Comparison of ENCODE assay signal across 38 mouse cellular contexts in the genomic region with DNA sequence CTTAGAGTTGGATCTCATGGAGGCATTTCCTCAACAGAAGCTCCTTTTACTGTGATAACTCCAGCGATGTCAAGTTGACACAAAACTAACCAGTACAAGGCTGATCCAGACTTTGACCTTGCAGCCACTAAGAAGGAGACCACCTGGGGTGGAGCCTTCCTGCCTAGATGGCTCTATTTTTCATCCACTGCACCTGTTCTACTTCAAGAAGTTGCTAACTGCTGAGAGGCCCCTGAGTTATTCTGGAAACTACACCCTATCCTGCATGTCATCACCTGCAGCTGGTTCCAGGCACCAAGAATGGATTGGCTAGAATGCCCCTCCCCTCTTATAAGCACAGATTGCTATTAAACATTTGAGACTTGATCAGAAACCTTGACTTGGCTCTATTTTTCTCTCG. TPM values are rescaled to one million over a fixed set of nuclear protein-coding genes. Genes with fewer than 3 reads are reported as not detected.
"Had no signal": no experiment of that assay in that cellular context is flagged by ENCODE, and none has a peak within 500 bp of the region (broad histone marks: within the 10 kb centered on the region; RNA-seq: fewer than 3 reads in every experiment).

No protein-coding gene starts in this region.

- H3K9me3 ChIP-seq: embryonic facial prominence, embryonic 15.5 days; forebrain, embryonic 15.5 days had no signal

- DNase-seq: cerebellum, postnatal 10 days; cerebellum, postnatal 14 days; cerebellum, postnatal 25 days; cerebellum, postnatal 36 days; embryo, embryonic 11 days; forebrain, postnatal 0 days; gastrocnemius, adult 2 months; gastrocnemius, postnatal 10 days; gastrocnemius, postnatal 14 days; gastrocnemius, postnatal 25 days; gastrocnemius, postnatal 36 days; heart, adult 11 months; heart, adult 18-20 months; heart, adult 2 months had no signal

- H3K36me3 ChIP-seq: embryonic facial prominence, embryonic 10.5 days; embryonic facial prominence, embryonic 12.5 days; embryonic facial prominence, embryonic 13.5 days; embryonic facial prominence, embryonic 15.5 days; forebrain, embryonic 10.5 days; forebrain, embryonic 12.5 days; forebrain, embryonic 15.5 days; heart, embryonic 10.5 days had no signal

- H3K27ac ChIP-seq: embryonic facial prominence, embryonic 10.5 days; embryonic facial prominence, embryonic 12.5 days; embryonic facial prominence, embryonic 13.5 days; embryonic facial prominence, embryonic 15.5 days; forebrain, embryonic 10.5 days; forebrain, embryonic 12.5 days; forebrain, embryonic 13.5 days; forebrain, embryonic 15.5 days; gastrocnemius, adult 2 months; heart, adult 2 months; heart, embryonic 10.5 days had no signal

- H3K4me1 ChIP-seq: embryonic facial prominence, embryonic 10.5 days; embryonic facial prominence, embryonic 12.5 days; embryonic facial prominence, embryonic 13.5 days; embryonic facial prominence, embryonic 15.5 days; forebrain, embryonic 10.5 days; forebrain, embryonic 12.5 days; forebrain, embryonic 13.5 days; forebrain, embryonic 15.5 days; heart, embryonic 10.5 days had no signal

- H3K9ac ChIP-seq: embryonic facial prominence, embryonic 12.5 days; embryonic facial prominence, embryonic 13.5 days; embryonic facial prominence, embryonic 15.5 days; forebrain, embryonic 12.5 days; forebrain, embryonic 13.5 days; forebrain, embryonic 15.5 days; forebrain, postnatal 0 days had no signal

- H3K4me3 ChIP-seq: embryonic facial prominence, embryonic 10.5 days; embryonic facial prominence, embryonic 12.5 days; embryonic facial prominence, embryonic 13.5 days; embryonic facial prominence, embryonic 15.5 days; erythroblast, embryonic 14.5 days; forebrain, embryonic 10.5 days; forebrain, embryonic 12.5 days; forebrain, embryonic 13.5 days; forebrain, embryonic 15.5 days; gastrocnemius, adult 2 months; heart, adult 2 months; heart, embryonic 10.5 days had no signal

RNA-seq across cellular contexts. Expression of gene Olfr725, which starts 13.8 kb away (rescaled TPM):
- total RNA-seq: common myeloid progenitor, adult 5-6 weeks; forebrain, postnatal 0 days; gastrocnemius, adult 18-20 months; gastrocnemius, adult 2 months; gastrocnemius, adult 8-10 months; gastrocnemius, postnatal 10 days; gastrocnemius, postnatal 14 days; gastrocnemius, postnatal 25 days; gastrocnemius, postnatal 36 days; gastrocnemius, postnatal 4 days; granulocyte monocyte progenitor cell, adult 5-6 weeks; heart, adult 18-20 months; heart, adult 2 months; heart, adult 8-10 months had no signal
- polyA plus RNA-seq: cortical plate, adult 2 months; embryonic facial prominence, embryonic 10.5 days; embryonic facial prominence, embryonic 11.5 days; embryonic facial prominence, embryonic 12.5 days; embryonic facial prominence, embryonic 13.5 days; embryonic facial prominence, embryonic 14.5 days; embryonic facial prominence, embryonic 15.5 days; erythroblast, embryonic 14.5 days; forebrain, embryonic 10.5 days; forebrain, embryonic 11.5 days; forebrain, embryonic 12.5 days; forebrain, embryonic 13.5 days; forebrain, embryonic 14.5 days; forebrain, embryonic 15.5 days; forebrain, embryonic 16.5 days; forebrain, postnatal 0 days; frontal cortex, adult 2 months; gonadal fat pad, adult 2 months; heart, adult 2 months; heart, embryonic 10.5 days had no signal
